Mouse (Mus musculus): ENCODE measurements at regions not wholly inside any gene's neighbourhood (a gene's known extent, or its start where the extent isn't known, plus 50 kb on each side); places are given as distances from the start of the nearest gene placed in this dataset.

DNA sequence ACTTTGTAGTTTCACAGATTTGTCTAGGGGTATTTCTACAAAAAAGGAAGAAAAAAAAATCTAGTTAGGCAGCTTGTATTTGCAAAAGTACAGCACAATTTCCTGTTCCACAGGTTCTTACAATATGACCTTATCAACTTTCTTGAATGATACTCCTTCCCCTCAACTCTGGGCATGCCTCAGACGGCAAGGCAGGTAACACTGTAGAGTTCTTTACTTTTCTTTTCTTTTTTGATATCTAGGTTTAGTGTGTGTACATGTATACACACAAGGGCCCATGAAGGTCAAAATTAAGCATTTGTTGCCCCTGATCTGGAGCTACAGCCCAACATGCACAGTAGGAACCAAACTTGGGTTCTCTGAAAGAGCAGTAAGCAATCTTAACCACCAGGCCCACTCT is 381.4 kb upstream of the Acvr2a start:
- Histone ChIP-seq H3K4me1 (peaks cover 6% of the 10 kb centered on the region; the same call in 1 of the 2 replicates), H3K36me3 (no peaks in the 10 kb centered on the region), H3K9ac (no peak overlapping the region), H3K4me3 (no peak overlapping the region), H3K27me3 (no peaks in the 10 kb centered on the region), H3K27ac (peak overlapping the region; percentile 63), H3K9me3 (no peaks in the 10 kb centered on the region), H3K4me2 (no peak overlapping the region)
- 71% methylated on average over 1 of the region's 1 CpGs for WGBS
- ATAC-seq (ENCODE audit: borderline replicate concordance, extremely low read depth, low FRiP score, low TSS enrichment), result no peak

DNA sequence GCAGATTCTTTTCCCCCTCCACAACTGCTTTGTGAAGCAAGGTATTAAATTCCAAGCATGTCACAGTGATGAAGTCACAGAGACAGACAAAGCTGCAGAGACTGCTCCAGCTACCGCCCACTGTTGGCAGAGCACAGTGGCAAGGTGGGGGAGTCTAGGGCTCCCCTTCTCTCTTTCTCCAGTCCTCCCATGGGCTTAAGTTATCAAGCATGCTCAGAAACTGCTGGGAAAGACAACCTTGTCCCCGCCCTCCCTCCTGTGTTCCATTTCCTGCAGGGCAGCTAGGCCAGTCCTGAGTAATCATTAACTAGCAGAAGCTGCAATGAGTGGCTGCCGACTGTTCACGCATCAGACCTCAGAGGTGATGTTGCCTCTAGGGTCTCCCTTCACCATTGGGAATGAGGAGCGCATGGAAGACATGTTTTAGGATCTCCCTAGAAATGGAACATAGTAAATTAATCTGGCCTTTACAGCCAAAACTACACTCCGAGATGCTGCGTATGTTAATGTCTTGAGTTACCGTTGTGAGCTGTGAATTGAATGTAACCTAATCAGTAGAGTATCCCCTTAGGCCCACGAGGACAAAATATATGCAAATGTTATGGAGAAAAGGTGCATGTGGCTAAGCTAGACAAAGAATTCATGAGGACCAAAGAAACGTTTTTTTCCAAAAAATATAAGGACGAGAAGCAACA is 372.5 kb upstream of the Acvr2a start:
- Histone ChIP-seq H3K4me3 (no peak overlapping the region), H3K4me1 (peaks cover 15% of the 10 kb centered on the region; the same call in 1 of the 2 replicates), H3K4me2 (no peak overlapping the region), H3K27ac (peak overlapping the region; percentile 82), H3K27me3 (no peaks in the 10 kb centered on the region), H3K9ac (no peak overlapping the region), H3K9me3 (no peaks in the 10 kb centered on the region), H3K36me3 (no peaks in the 10 kb centered on the region)
- peak; percentile 94 for ATAC-seq (ENCODE audit: borderline replicate concordance, extremely low read depth, low FRiP score, low TSS enrichment)
- 38% methylated on average over 11 of the region's 11 CpGs for WGBS

- peaks cover 15% of the 10 kb centered on the region; the same call in 1 of the 2 replicates for H3K4me1 ChIP-seq
- H3K4me2 ChIP-seq, result no peak overlapping the region
- H3K27ac ChIP-seq, result peak overlapping the region; percentile 82; the same call in 1 of the 2 replicates
- no peak overlapping the region for H3K9ac ChIP-seq
- WGBS, result 55% methylated on average over 10 of the region's 10 CpGs
- no peaks in the 10 kb centered on the region for H3K9me3 ChIP-seq
- H3K27me3 ChIP-seq, result no peaks in the 10 kb centered on the region
- ATAC-seq (ENCODE audit: borderline replicate concordance, extremely low read depth, low FRiP score, low TSS enrichment), result no peak
- H3K4me3 ChIP-seq, result no peak overlapping the region
- H3K36me3 ChIP-seq, result no peaks in the 10 kb centered on the region
Measured at GRCm38 (mm10) chr2:48441991-48442544, 371.8 kb upstream of the Acvr2a start.

- no peaks in the 10 kb centered on the region for H3K36me3 ChIP-seq
- no peaks in the 10 kb centered on the region for H3K9me3 ChIP-seq
- H3K4me3 ChIP-seq, result no peak overlapping the region
- H3K9ac ChIP-seq, result no peak overlapping the region
- WGBS, result 42% methylated on average over 5 of the region's 5 CpGs
- H3K4me1 ChIP-seq, result peaks cover 12% of the 10 kb centered on the region; the same call in 1 of the 2 replicates
- H3K27ac ChIP-seq, result no peak overlapping the region
- H3K27me3 ChIP-seq, result no peaks in the 10 kb centered on the region
- ATAC-seq (ENCODE audit: borderline replicate concordance, extremely low read depth, low FRiP score, low TSS enrichment), result no peak
- H3K4me2 ChIP-seq, result no peak overlapping the region
Measured at GRCm38 (mm10) chr2:48445898-48446604, 367.9 kb upstream of the Acvr2a start.

DNA sequence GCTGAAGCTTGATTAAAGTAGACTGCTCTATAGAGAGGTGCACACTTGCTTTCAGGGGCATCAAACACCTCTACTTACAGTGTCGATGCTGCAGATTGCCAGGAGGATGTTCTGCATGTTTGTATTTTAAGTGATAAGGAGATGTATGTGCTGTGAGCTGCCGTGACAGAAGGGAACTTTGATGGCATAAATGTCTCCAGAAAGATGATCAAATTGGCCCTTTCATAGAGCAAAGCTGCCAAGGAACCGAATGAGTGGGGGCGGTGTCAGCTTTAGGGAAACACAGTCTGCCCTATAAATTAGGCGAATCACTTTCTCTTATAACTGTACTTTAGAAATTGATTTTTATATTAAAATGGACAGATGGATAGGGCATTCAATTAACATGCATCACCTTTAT is 367.3 kb upstream of the Acvr2a start:
- Histone ChIP-seq H3K9ac (no peak overlapping the region), H3K27me3 (no peaks in the 10 kb centered on the region), H3K36me3 (no peaks in the 10 kb centered on the region), H3K27ac (no peak overlapping the region), H3K4me2 (no peak overlapping the region), H3K4me1 (peaks cover 7% of the 10 kb centered on the region; the same call in 1 of the 2 replicates), H3K4me3 (no peak overlapping the region), H3K9me3 (no peaks in the 10 kb centered on the region)
- ATAC-seq (ENCODE audit: borderline replicate concordance, extremely low read depth, low FRiP score, low TSS enrichment), result no peak
- 51% methylated on average over 5 of the region's 5 CpGs for WGBS

GRCm38 (mm10) chr2:48449165-48449842 is 364.6 kb upstream of the Acvr2a start:
- no peak for ATAC-seq (ENCODE audit: borderline replicate concordance, extremely low read depth, low FRiP score, low TSS enrichment)
- Histone ChIP-seq H3K4me3 (no peak overlapping the region), H3K9me3 (no peaks in the 10 kb centered on the region), H3K27ac (no peak overlapping the region), H3K27me3 (no peaks in the 10 kb centered on the region), H3K9ac (no peak overlapping the region), H3K4me1 (no peaks in the 10 kb centered on the region), H3K36me3 (no peaks in the 10 kb centered on the region), H3K4me2 (no peak overlapping the region)
- 61% methylated on average over 7 of the region's 7 CpGs for WGBS

GRCm38 (mm10) chr2:48456072-48457040 is 357.6 kb upstream of the Acvr2a start:
- 30% methylated on average over 7 of the region's 7 CpGs for WGBS

DNA sequence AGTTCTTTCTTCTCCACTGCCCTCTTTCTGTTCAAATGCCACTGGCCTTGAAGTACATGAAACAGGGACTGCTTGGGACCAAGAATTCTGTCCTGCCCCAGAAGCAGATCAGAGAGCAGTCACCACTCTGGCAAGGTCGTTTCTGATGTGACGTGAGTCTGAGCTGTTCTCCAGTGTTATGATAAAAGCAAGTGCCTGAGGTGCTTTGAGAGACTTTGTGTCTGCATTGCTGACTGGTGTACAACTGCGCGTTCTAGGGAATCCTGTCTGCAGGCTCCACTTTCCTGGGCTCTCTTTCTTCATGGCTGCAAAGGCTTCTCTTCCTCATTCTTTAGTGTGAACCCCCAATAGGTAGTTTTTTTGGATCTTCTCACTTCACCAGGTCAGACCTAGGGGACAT is 356.8 kb upstream of the Acvr2a start:
- H3K9ac ChIP-seq, result no peak overlapping the region
- H3K27ac ChIP-seq, result peak overlapping the region; percentile 29; the same call in 1 of the 2 replicates
- no peaks in the 10 kb centered on the region for H3K9me3 ChIP-seq
- no peaks in the 10 kb centered on the region for H3K27me3 ChIP-seq
- no peak for ATAC-seq (ENCODE audit: borderline replicate concordance, extremely low read depth, low FRiP score, low TSS enrichment)
- 73% methylated on average over 4 of the region's 4 CpGs for WGBS
- no peak overlapping the region for H3K4me2 ChIP-seq
- no peak overlapping the region for H3K4me3 ChIP-seq
- H3K36me3 ChIP-seq, result no peaks in the 10 kb centered on the region
- peaks cover 10% of the 10 kb centered on the region; the same call in 1 of the 2 replicates for H3K4me1 ChIP-seq

More at GRCm38 (mm10) chr2:48456072-48457040, 357.6 kb upstream of the Acvr2a start:
- Histone ChIP-seq H3K27ac (peak overlapping the region; percentile 29; the same call in 1 of the 2 replicates), H3K4me1 (peaks cover 10% of the 10 kb centered on the region; the same call in 1 of the 2 replicates), H3K36me3 (no peaks in the 10 kb centered on the region), H3K4me3 (no peak overlapping the region), H3K9me3 (no peaks in the 10 kb centered on the region), H3K4me2 (no peak overlapping the region), H3K27me3 (no peaks in the 10 kb centered on the region), H3K9ac (no peak overlapping the region)
- ATAC-seq (ENCODE audit: borderline replicate concordance, extremely low read depth, low FRiP score, low TSS enrichment), result no peak

GRCm38 (mm10) chr2:48465483-48465882 is 348.4 kb upstream of the Acvr2a start:
- H3K4me3 ChIP-seq, result no peak overlapping the region
- WGBS, result 63% methylated on average over 4 of the region's 4 CpGs
- H3K9me3 ChIP-seq, result no peaks in the 10 kb centered on the region
- H3K36me3 ChIP-seq, result no peaks in the 10 kb centered on the region
- no peak for ATAC-seq (ENCODE audit: borderline replicate concordance, extremely low read depth, low FRiP score, low TSS enrichment)
- H3K27me3 ChIP-seq, result no peaks in the 10 kb centered on the region
- no peak overlapping the region for H3K9ac ChIP-seq
- no peaks in the 10 kb centered on the region for H3K4me1 ChIP-seq
- H3K27ac ChIP-seq, result no peak overlapping the region
- H3K4me2 ChIP-seq, result no peak overlapping the region

- no peak for ATAC-seq (ENCODE audit: borderline replicate concordance, extremely low read depth, low FRiP score, low TSS enrichment)
- 76% methylated on average over 4 of the region's 4 CpGs for WGBS
Measured at GRCm38 (mm10) chr2:48468895-48469294, 345.0 kb upstream of the Acvr2a start.

GRCm38 (mm10) chr2:48469357-48469756 is 344.6 kb upstream of the Acvr2a start:
- H3K4me2 ChIP-seq, result no peak overlapping the region
- no peaks in the 10 kb centered on the region for H3K36me3 ChIP-seq
- no peaks in the 10 kb centered on the region for H3K9me3 ChIP-seq
- no peak for ATAC-seq (ENCODE audit: borderline replicate concordance, extremely low read depth, low FRiP score, low TSS enrichment)
- no peak overlapping the region for H3K27ac ChIP-seq
- no peaks in the 10 kb centered on the region for H3K27me3 ChIP-seq
- no peak overlapping the region for H3K4me3 ChIP-seq
- no peak overlapping the region for H3K9ac ChIP-seq
- H3K4me1 ChIP-seq, result no peaks in the 10 kb centered on the region
- WGBS, result 83% methylated on average over 4 of the region's 4 CpGs

More at GRCm38 (mm10) chr2:48468895-48469294, 345.0 kb upstream of the Acvr2a start:
- Histone ChIP-seq H3K27ac (no peak overlapping the region), H3K4me1 (no peaks in the 10 kb centered on the region), H3K9ac (no peak overlapping the region), H3K4me3 (no peak overlapping the region), H3K9me3 (no peaks in the 10 kb centered on the region), H3K27me3 (no peaks in the 10 kb centered on the region), H3K36me3 (no peaks in the 10 kb centered on the region), H3K4me2 (no peak overlapping the region)
